ENCODE assay signal across 24 mouse cellular contexts in the genomic region with DNA sequence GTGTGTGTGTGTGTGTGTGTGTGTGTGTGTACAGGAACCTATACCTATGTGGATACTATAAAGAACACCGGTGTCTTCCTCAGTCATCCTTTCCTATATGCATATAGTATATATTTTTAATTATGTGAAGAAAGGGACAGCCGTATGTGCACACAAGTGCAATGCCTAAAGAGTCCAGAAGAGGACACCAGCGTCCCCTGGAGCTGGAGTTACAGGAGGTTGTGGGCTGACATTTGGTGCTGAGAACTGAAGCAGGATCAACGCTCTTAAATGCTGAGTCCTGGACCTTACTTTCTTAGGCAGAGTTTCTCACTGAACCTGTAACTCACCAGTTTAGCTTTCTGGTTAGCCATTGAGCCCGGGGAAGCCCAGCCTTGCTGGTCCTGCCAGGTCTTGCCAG.
DNase-seq lines count a peak whose midpoint lies in the region; TF ChIP-seq lines count a peak whose summit lies in the region.
"Had no signal": no experiment of that assay in that cellular context is flagged by ENCODE, and none has a peak within 500 bp of the region (broad histone marks: within the 10 kb centered on the region; RNA-seq: fewer than 3 reads in every experiment).

No protein-coding gene starts in this region.

- peak; percentile 83 for DNase-seq in heart, adult 11 months
- no peak for DNase-seq in heart, postnatal 4 days
- no peak for DNase-seq in layer of hippocampus, adult 2 months (ENCODE audit: low spot score in 2 of 2)
- DNase-seq in layer of hippocampus, postnatal 10 days (ENCODE audit: low spot score in 2 of 2) = no peak
- peak; percentile 12 for DNase-seq in ES-CJ7 (ENCODE audit: low read depth, low spot score)
- DNase-seq in adrenal gland, postnatal 36 days = no peak
- no peak for DNase-seq in spleen, adult 12 weeks (ENCODE audit: low spot score)
- DNase-seq: B cell, adult 2 months; cerebellum, postnatal 14 days; liver, embryonic 13.5 days; lung, postnatal 36 days; retina, postnatal 1 day; right cerebral cortex, postnatal 25 days; thymus, adult 2 months had no signal

- peaks cover 5% of the 10 kb centered on the region for H3K4me1 ChIP-seq in E14TG2a.4 (replicated peaks; ENCODE audit: low read depth, low read length)
- H3K4me1 ChIP-seq: megakaryocyte, embryonic 14.5 days had no signal

- no peak overlapping the region for H3K27ac ChIP-seq in layer of hippocampus, adult 2 months
- H3K27ac ChIP-seq: embryonic facial prominence, embryonic 12.5 days; heart, embryonic 13.5 days; hindbrain, embryonic 13.5 days; liver, embryonic 13.5 days; neural tube, embryonic 13.5 days had no signal

- peaks cover 27% of the 10 kb centered on the region; the same call in 1 of the 2 replicates for H3K27me3 ChIP-seq in E14TG2a.4 (ENCODE audit: insufficient read depth, low read length)
- H3K27me3 ChIP-seq: CH12.LX; embryonic facial prominence, embryonic 12.5 days; hindbrain, embryonic 13.5 days; kidney, embryonic 15.5 days; liver, embryonic 13.5 days; neural tube, embryonic 13.5 days had no signal

- H3K36me3 ChIP-seq in E14TG2a.4 (ENCODE audit: insufficient read depth, low read length) = no peaks in the 10 kb centered on the region
- H3K36me3 ChIP-seq: embryonic facial prominence, embryonic 12.5 days; heart, embryonic 13.5 days; hindbrain, embryonic 13.5 days; kidney, embryonic 15.5 days; liver, embryonic 13.5 days; lung, embryonic 15.5 days; neural tube, embryonic 13.5 days had no signal

- peaks cover 18% of the 10 kb centered on the region for H3K9me3 ChIP-seq in E14TG2a.4 (ENCODE audit: low read length)
- H3K9me3 ChIP-seq: heart, embryonic 13.5 days; hindbrain, embryonic 13.5 days; kidney, embryonic 15.5 days; lung, embryonic 15.5 days; neural tube, embryonic 13.5 days had no signal

- no peak overlapping the region for H3K4me3 ChIP-seq in layer of hippocampus, adult 2 months
- H3K4me3 ChIP-seq in E14TG2a.4 (replicated peaks; ENCODE audit: low read length) = no peak overlapping the region
- H3K4me3 ChIP-seq: embryonic facial prominence, embryonic 12.5 days; heart, embryonic 13.5 days; hindbrain, embryonic 13.5 days; kidney, embryonic 15.5 days; liver, embryonic 13.5 days; lung, embryonic 15.5 days; megakaryocyte, embryonic 14.5 days; myocyte; neural tube, embryonic 13.5 days had no signal

- TF ChIP-seq CTCF in layer of hippocampus, adult 2 months (conservative IDR thresholded peaks at IDR 0.05) = peak; percentile 28
- TF ChIP-seq CTCF in E14TG2a.4 (conservative IDR thresholded peaks at IDR 0.05; ENCODE audit: low read length) = peak; percentile 34; the same call in 1 of the 2 replicates

Comparison
In these comparisons a context has a peak if more than half of its experiments do, and no peak if none do; other contexts are left out.
1. DNase-seq: peak in heart, adult 11 months (single experiment) and ES-CJ7 (single experiment); none in heart, postnatal 4 days (single experiment), layer of hippocampus, adult 2 months (0 of 2), layer of hippocampus, postnatal 10 days (0 of 2), adrenal gland, postnatal 36 days (0 of 2) and spleen, adult 12 weeks (single experiment).